Mouse (Mus musculus) heart, embryonic 13.5 days (tissue): ENCODE measurements around the gene Plcl1. TPM values are rescaled to one million over a fixed set of nuclear protein-coding genes. Genes with fewer than 3 reads are reported as not detected.

Experiments
- ATAC-seq: fragments of 200-750 bp; cut with Nextera tagmentation; 2 replicates; pipeline ENCODE4 v1.8.0; 2017; ENCODE audit warnings: moderate TSS enrichment; ENCODE audit not compliant: insufficient number of reproducible peaks, low FRiP score, low TSS enrichment; ENCODE audit errors: extremely low read depth
- H3K27ac ChIP-seq: fragments of 300-500 bp; sonication (generic); replicated peaks from 2 replicates; pipeline ENCODE4 v1.5.1; 2015; ENCODE audit warnings: moderate library complexity, mild to moderate bottlenecking, inconsistent platforms
- H3K27me3 ChIP-seq: fragments of 300-500 bp; sonication (generic); replicated peaks from 2 replicates; pipeline ENCODE4 v1.6.1; 2015; ENCODE audit warnings: mild to moderate bottlenecking, inconsistent platforms
- H3K36me3 ChIP-seq: fragments of 300-500 bp; sonication (generic); 2 replicates; pipeline ENCODE4 v1.6.1; 2015; ENCODE audit warnings: mild to moderate bottlenecking, inconsistent platforms
- H3K4me1 ChIP-seq: fragments of 300-500 bp; sonication (generic); 2 replicates; pipeline ENCODE4 v1.6.1; 2015; ENCODE audit warnings: inconsistent platforms
- H3K4me2 ChIP-seq: fragments of 300-500 bp; sonication (generic); 2 replicates; pipeline ENCODE4 v1.6.1; 2015; ENCODE audit warnings: inconsistent platforms, mild to moderate bottlenecking, moderate library complexity
- H3K4me3 ChIP-seq: fragments of 300-500 bp; sonication (generic); 2 replicates; pipeline ENCODE4 v1.5.1; 2015; ENCODE audit warnings: moderate library complexity, mild to moderate bottlenecking, inconsistent platforms
- H3K9ac ChIP-seq: fragments of 300-500 bp; sonication (generic); 2 replicates; pipeline ENCODE4 v1.6.1; 2015; ENCODE audit warnings: inconsistent platforms, mild to moderate bottlenecking, moderate library complexity
- H3K9me3 ChIP-seq: fragments of 300-500 bp; sonication (generic); 2 replicates; pipeline ENCODE4 v1.6.1; 2016; ENCODE audit warnings: inconsistent platforms
- WGBS: fragments of 180-500 bp; shearing (Covaris S2); methylation state at CpG from one replicate; pipeline ENCODE4 v1.1.7; 2015; ENCODE audit warnings: mixed read lengths; 5-methylcytosine and 5-hydroxymethylcytosine counted together
- polyA plus RNA-seq: library from polyadenylated mRNA; unstranded; fragments of >200 nt; fragmentation: Nextera tagmentation; extraction: Ambion mirVana; gene quantifications from 2 replicates; pipeline ENCODE4 v1.2.1, GENCODE M21; 2015

Plcl1 gene
- polyA plus RNA-seq, 1 experiment from 2014 or later, result 0.67 TPM

GRCm38 (mm10) chr1:55406531-55407375 lies 1.0 kb downstream of the Plcl1 start:
- Histone ChIP-seq H3K4me2 (peak overlapping the region; percentile 98), H3K4me3 (peak overlapping the region; percentile 80), H3K27me3 (peaks cover 18% of the 10 kb centered on the region), H3K9me3 (no peaks in the 10 kb centered on the region), H3K4me1 (peaks cover 19% of the 10 kb centered on the region), H3K27ac (peak overlapping the region; percentile 21; the same call in 1 of the 2 replicates), H3K9ac (peak overlapping the region; percentile 81), H3K36me3 (no peaks in the 10 kb centered on the region)
- ATAC-seq, result no peak
- WGBS, result 3% methylated on average over 34 of the region's 35 CpGs

GRCm38 (mm10) chr1:55410670-55411069 lies 4.9 kb downstream of the Plcl1 start:
- WGBS, result 55% methylated on average over 2 of the region's 2 CpGs
- no peaks in the 10 kb centered on the region for H3K36me3 ChIP-seq

DNA sequence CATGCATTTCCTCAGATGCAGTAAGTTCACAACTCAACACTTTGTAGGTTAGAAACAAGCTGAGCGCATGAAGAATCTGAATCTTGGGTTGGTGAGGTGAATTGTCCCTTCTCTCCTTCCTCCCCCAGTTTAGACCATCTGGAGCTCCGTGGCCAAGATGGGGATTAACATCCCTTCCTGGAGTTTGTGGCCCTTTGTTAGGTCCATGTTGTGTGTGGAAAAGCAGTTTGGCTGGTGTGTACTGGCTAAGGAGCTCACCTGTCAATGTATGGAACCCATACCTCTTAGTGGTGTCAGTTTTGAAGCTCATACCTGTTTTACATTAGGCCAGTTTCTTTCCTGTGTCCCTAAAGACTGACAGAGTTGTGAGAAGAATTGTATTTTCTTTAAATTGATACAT lies 5.4 kb downstream of the Plcl1 start:
- Histone ChIP-seq H3K9ac (no peak overlapping the region), H3K9me3 (no peaks in the 10 kb centered on the region), H3K27ac (no peak overlapping the region), H3K36me3 (no peaks in the 10 kb centered on the region), H3K4me3 (no peak overlapping the region), H3K4me2 (no peak overlapping the region), H3K4me1 (peaks cover 16% of the 10 kb centered on the region), H3K27me3 (peaks cover 8% of the 10 kb centered on the region; the same call in 1 of the 2 replicates)
- ATAC-seq, result no peak
- WGBS, result 56% methylated on average over 2 of the region's 2 CpGs

More at GRCm38 (mm10) chr1:55410670-55411069, 4.9 kb downstream of the Plcl1 start:
- Histone ChIP-seq H3K4me1 (peaks cover 13% of the 10 kb centered on the region), H3K4me2 (no peak overlapping the region), H3K27me3 (peaks cover 8% of the 10 kb centered on the region; the same call in 1 of the 2 replicates), H3K27ac (no peak overlapping the region), H3K9ac (no peak overlapping the region), H3K4me3 (no peak overlapping the region), H3K9me3 (no peaks in the 10 kb centered on the region)
- no peak for ATAC-seq

GRCm38 (mm10) chr1:55412569-55412968 lies 6.8 kb downstream of the Plcl1 start:
- H3K9ac ChIP-seq, result no peak overlapping the region
- no peaks in the 10 kb centered on the region for H3K36me3 ChIP-seq
- no peak for ATAC-seq
- H3K4me3 ChIP-seq, result no peak overlapping the region
- no peaks in the 10 kb centered on the region for H3K9me3 ChIP-seq
- 77% methylated on average over 6 of the region's 6 CpGs for WGBS
- H3K4me2 ChIP-seq, result no peak overlapping the region
- H3K27ac ChIP-seq, result no peak overlapping the region
- peaks cover 3% of the 10 kb centered on the region; the same call in 1 of the 2 replicates for H3K4me1 ChIP-seq
- peaks cover 3% of the 10 kb centered on the region; the same call in 1 of the 2 replicates for H3K27me3 ChIP-seq

GRCm38 (mm10) chr1:55413534-55413933 lies 7.8 kb downstream of the Plcl1 start:
- H3K4me1 ChIP-seq, result peaks cover 3% of the 10 kb centered on the region; the same call in 1 of the 2 replicates
- no peak overlapping the region for H3K4me2 ChIP-seq
- no peak overlapping the region for H3K4me3 ChIP-seq
- no peak for ATAC-seq
- no peak overlapping the region for H3K27ac ChIP-seq
- 65% methylated on average over 1 of the region's 1 CpGs for WGBS
- no peaks in the 10 kb centered on the region for H3K36me3 ChIP-seq
- no peaks in the 10 kb centered on the region for H3K9me3 ChIP-seq
- no peaks in the 10 kb centered on the region for H3K27me3 ChIP-seq
- no peak overlapping the region for H3K9ac ChIP-seq

- Histone ChIP-seq H3K4me1 (peaks cover 3% of the 10 kb centered on the region; the same call in 1 of the 2 replicates), H3K9ac (no peak overlapping the region), H3K9me3 (no peaks in the 10 kb centered on the region), H3K27me3 (no peaks in the 10 kb centered on the region), H3K36me3 (no peaks in the 10 kb centered on the region), H3K4me3 (no peak overlapping the region), H3K4me2 (no peak overlapping the region), H3K27ac (no peak overlapping the region)
- ATAC-seq, result no peak
- 75% methylated on average over 3 of the region's 3 CpGs for WGBS
Observed at GRCm38 (mm10) chr1:55418968-55419367, 13.2 kb downstream of the Plcl1 start.

- Histone ChIP-seq H3K9ac (no peak overlapping the region), H3K4me1 (peaks cover 7% of the 10 kb centered on the region), H3K4me3 (no peak overlapping the region), H3K36me3 (no peaks in the 10 kb centered on the region), H3K4me2 (no peak overlapping the region), H3K27me3 (no peaks in the 10 kb centered on the region), H3K27ac (no peak overlapping the region), H3K9me3 (no peaks in the 10 kb centered on the region)
- ATAC-seq, result no peak
- 72% methylated on average over 2 of the region's 2 CpGs for WGBS
Observed at GRCm38 (mm10) chr1:55427607-55428006, 21.9 kb downstream of the Plcl1 start.

- Histone ChIP-seq H3K4me2 (no peak overlapping the region), H3K9ac (no peak overlapping the region), H3K27ac (no peak overlapping the region), H3K36me3 (no peaks in the 10 kb centered on the region), H3K27me3 (no peaks in the 10 kb centered on the region), H3K4me3 (no peak overlapping the region), H3K9me3 (no peaks in the 10 kb centered on the region), H3K4me1 (peaks cover 7% of the 10 kb centered on the region)
- no peak for ATAC-seq
- 83% methylated on average over 2 of the region's 2 CpGs for WGBS
Observed at GRCm38 (mm10) chr1:55429051-55429450, 23.3 kb downstream of the Plcl1 start.

DNA sequence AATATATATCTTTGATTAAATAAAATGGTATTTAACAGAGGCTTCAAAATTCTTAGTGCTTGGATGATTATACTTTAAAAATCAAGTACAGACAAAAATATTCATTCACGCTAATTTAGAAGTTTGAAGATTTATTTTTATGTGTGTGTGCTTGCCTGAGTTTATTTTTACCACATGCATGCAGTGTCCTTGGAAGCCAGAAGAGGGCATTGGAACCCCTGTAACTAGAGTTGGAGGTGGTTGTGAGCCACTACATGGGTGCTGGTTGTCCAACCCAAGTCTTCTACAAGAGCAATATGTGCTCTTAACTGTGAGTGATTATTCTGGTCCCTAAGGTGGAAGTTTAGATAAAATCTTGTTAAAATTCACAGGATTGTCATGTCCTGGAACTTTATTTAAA lies 24.0 kb downstream of the Plcl1 start:
- no peaks in the 10 kb centered on the region for H3K36me3 ChIP-seq
- ATAC-seq, result no peak
- no peak overlapping the region for H3K9ac ChIP-seq
- no peak overlapping the region for H3K4me3 ChIP-seq
- H3K27me3 ChIP-seq, result no peaks in the 10 kb centered on the region
- H3K4me1 ChIP-seq, result peaks cover 7% of the 10 kb centered on the region
- no peak overlapping the region for H3K27ac ChIP-seq
- H3K4me2 ChIP-seq, result no peak overlapping the region
- 88% methylated on average over 1 of the region's 1 CpGs for WGBS
- H3K9me3 ChIP-seq, result no peaks in the 10 kb centered on the region

GRCm38 (mm10) chr1:55430587-55430986 lies 24.9 kb downstream of the Plcl1 start:
- Histone ChIP-seq H3K9ac (no peak overlapping the region), H3K36me3 (no peaks in the 10 kb centered on the region), H3K27ac (no peak overlapping the region)

GRCm38 (mm10) chr1:55436589-55436988 lies 30.9 kb downstream of the Plcl1 start:
- no peak overlapping the region for H3K27ac ChIP-seq
- no peak overlapping the region for H3K4me3 ChIP-seq
- ATAC-seq, result no peak
- WGBS, result 27% methylated on average over 5 of the region's 5 CpGs
- H3K36me3 ChIP-seq, result no peaks in the 10 kb centered on the region
- no peaks in the 10 kb centered on the region for H3K9me3 ChIP-seq
- no peaks in the 10 kb centered on the region for H3K27me3 ChIP-seq
- no peak overlapping the region for H3K4me2 ChIP-seq
- peaks cover 15% of the 10 kb centered on the region for H3K4me1 ChIP-seq
- H3K9ac ChIP-seq, result no peak overlapping the region

More at GRCm38 (mm10) chr1:55430587-55430986, 24.9 kb downstream of the Plcl1 start:
- Histone ChIP-seq H3K4me2 (no peak overlapping the region), H3K27me3 (no peaks in the 10 kb centered on the region), H3K9me3 (no peaks in the 10 kb centered on the region), H3K4me3 (no peak overlapping the region), H3K4me1 (peaks cover 7% of the 10 kb centered on the region)
- 82% methylated on average over 3 of the region's 3 CpGs for WGBS
- no peak for ATAC-seq

DNA sequence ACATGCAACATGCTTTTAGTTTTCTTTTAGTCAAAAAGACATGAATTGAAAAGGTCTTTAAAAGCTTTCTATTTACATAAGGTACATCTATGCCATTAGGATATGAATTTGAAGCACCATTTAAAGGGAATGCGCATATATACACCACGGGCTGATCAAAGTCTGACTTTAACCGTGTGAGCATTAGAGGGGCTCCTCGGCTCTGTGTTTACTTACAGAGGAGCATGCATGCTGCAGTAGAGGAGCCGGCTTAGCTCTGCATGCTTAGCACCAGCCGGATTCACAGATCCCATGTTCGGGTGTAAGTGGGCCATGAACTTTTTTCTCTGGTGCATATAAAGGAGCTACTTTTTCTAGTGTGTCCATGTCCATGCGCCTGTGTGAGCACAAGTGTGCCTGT lies 31.4 kb downstream of the Plcl1 start:
- H3K36me3 ChIP-seq, result no peaks in the 10 kb centered on the region
- H3K27me3 ChIP-seq, result no peaks in the 10 kb centered on the region
- H3K4me1 ChIP-seq, result peaks cover 15% of the 10 kb centered on the region
- 53% methylated on average over 8 of the region's 8 CpGs for WGBS
- no peak overlapping the region for H3K4me3 ChIP-seq
- no peak for ATAC-seq
- H3K9ac ChIP-seq, result no peak overlapping the region
- H3K4me2 ChIP-seq, result peak overlapping the region; percentile 30; the same call in 1 of the 2 replicates
- no peak overlapping the region for H3K27ac ChIP-seq
- no peaks in the 10 kb centered on the region for H3K9me3 ChIP-seq
